Mouse (Mus musculus) E14TG2a.4 (cell line): ENCODE measurements around the gene Helt.

Source experiments
- CTCF ChIP-seq: conservative IDR thresholded peaks from 2 replicates; pipeline ENCODE4 v1.5.1; 2014; ENCODE audit warnings: low read length
- NANOG ChIP-seq: IDR thresholded peaks from 2 replicates; pipeline ENCODE4 v1.6.1; 2014; ENCODE audit warnings: borderline replicate concordance, low read length, mixed read lengths

DNA sequence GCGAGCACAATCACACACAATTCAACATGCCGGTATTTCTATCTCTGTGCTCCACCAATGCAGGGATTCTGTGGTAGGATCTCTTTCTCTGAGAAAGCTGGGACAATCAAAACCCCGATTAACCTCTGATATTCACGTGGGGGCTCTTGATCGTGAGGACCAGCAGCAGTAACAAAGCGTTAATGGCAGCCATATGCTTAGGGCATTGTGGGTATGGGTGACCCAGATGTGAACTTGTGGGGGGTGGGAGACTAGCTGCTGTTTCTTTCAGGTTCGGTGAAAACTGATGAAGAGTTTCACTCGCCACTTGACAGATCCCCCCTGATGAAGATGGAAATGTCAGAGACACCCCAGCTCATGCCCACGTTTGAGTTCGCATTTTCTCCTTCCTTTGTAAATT is 42.9 kb downstream of the Helt start:
- no peak for TF ChIP-seq CTCF
- no peak for TF ChIP-seq NANOG
